Mouse (Mus musculus): Measurements from ENCODE around the gene Smagp.

DNA sequence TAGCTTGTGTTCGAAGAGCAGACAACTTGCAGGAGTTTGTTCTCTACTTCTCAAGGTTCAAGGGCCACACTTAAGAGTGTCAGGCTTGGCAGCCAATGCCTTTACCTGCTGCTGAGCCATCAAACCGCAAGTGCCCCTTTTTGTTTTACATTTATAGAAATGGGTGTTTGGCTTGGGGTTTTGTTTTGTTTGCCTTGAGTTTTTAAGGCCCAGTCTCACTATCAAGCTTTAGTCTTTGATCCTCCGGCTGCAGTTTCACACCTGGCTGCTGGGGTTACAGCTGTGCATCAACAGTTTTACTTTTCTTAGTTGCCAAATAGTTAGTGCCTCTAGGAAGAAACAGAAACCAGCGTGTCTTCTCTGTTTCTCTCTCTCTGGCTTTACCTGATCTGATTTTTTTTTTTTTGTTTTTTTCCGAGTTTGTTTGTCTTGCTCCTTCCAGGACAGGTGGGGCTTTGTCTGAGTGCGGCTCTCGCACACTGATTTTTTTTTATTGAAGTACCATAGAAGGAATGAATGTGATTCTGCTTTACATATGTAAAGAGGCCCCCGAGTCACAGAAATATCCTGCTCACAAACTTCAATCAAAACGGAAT is 38.4 kb downstream of the Smagp start:
- TF ChIP-seq CTCF (IDR thresholded peaks at IDR 0.05; ENCODE audit: control insufficient read depth, insufficient read depth, insufficient read length): no peak
- TF ChIP-seq MAX (IDR thresholded peaks at IDR 0.05): no peak
- no peak for TF ChIP-seq USF1 (IDR thresholded peaks at IDR 0.05; ENCODE audit: low read depth)
- TF ChIP-seq CEBPB (IDR thresholded peaks at IDR 0.05; ENCODE audit: low read depth): no peak

Data from C2C12 (cell line).